Mouse (Mus musculus) liver, embryonic 14.5 days (tissue): Measurements from ENCODE around the gene Bcr. TPM values are rescaled to one million over a fixed set of nuclear protein-coding genes. Genes with fewer than 3 reads are reported as not detected.

Source experiments
- ATAC-seq: fragments of 200-750 bp; cut with Nextera tagmentation; 2 replicates; pipeline ENCODE4 v1.8.0; 2017; ENCODE audit warnings: moderate number of reproducible peaks, mild to moderate bottlenecking, moderate library complexity; ENCODE audit not compliant: insufficient read depth
- DNase-seq, 3 experiments: peaks; one replicate each; pipeline ENCODE4 v3.0.0-alpha.2; 2012 to 2013; ENCODE audit warnings: low read depth in 3 of 3, low spot score in 3 of 3
- H3K27ac ChIP-seq: fragments of 300-500 bp; sonication (generic); 2 replicates; pipeline ENCODE4 v1.5.1; 2014; ENCODE audit warnings: moderate library complexity, mild to moderate bottlenecking, control low read depth, inconsistent platforms
- H3K27me3 ChIP-seq: fragments of 300-500 bp; sonication (generic); 2 replicates; pipeline ENCODE4 v1.6.1; 2014; ENCODE audit warnings: mild to moderate bottlenecking, low read length, moderate library complexity; ENCODE audit not compliant: control insufficient read depth, insufficient read depth
- H3K36me3 ChIP-seq: fragments of 300-500 bp; sonication (generic); replicated peaks from 2 replicates; pipeline ENCODE4 v1.6.1; 2014; ENCODE audit warnings: low read depth; ENCODE audit not compliant: control insufficient read depth, insufficient read depth
- H3K4me1 ChIP-seq, 2 experiments: fragments of 200-500 bp in 1 of 2; fragments of 300-500 bp in 1 of 2; sonication (generic) in 1 of 2; replicated peaks; 2 replicates each; pipeline ENCODE4 v1.6.1; 2012 to 2014; ENCODE audit warnings: antibody characterized with exemption in 1 of 2, inconsistent platforms in 1 of 2, low read length in 1 of 2; ENCODE audit not compliant: control insufficient read depth in 2 of 2, insufficient read depth in 2 of 2
- H3K4me2 ChIP-seq: fragments of 300-500 bp; sonication (generic); 2 replicates; pipeline ENCODE4 v1.6.1; 2014; ENCODE audit warnings: low read depth, mild to moderate bottlenecking, control low read depth, moderate library complexity
- H3K4me3 ChIP-seq, 2 experiments: fragments of 200-500 bp in 1 of 2; fragments of 300-500 bp in 1 of 2; sonication (generic) in 1 of 2; 2 replicates each; pipeline ENCODE4 v1.5.1; 2012 to 2014; ENCODE audit warnings: low read depth in 2 of 2, low read length in 2 of 2, mild to moderate bottlenecking in 2 of 2, control low read depth in 1 of 2, inconsistent platforms in 1 of 2, moderate library complexity in 1 of 2; ENCODE audit not compliant: insufficient read depth in 1 of 2
- H3K9ac ChIP-seq: fragments of 300-500 bp; sonication (generic); replicated peaks from 2 replicates; pipeline ENCODE4 v1.6.1; 2014; ENCODE audit warnings: mild to moderate bottlenecking, control low read depth, moderate library complexity
- H3K9me3 ChIP-seq: fragments of 300-500 bp; sonication (generic); 2 replicates; pipeline ENCODE4 v1.6.1; 2016; ENCODE audit warnings: low read length, mixed read lengths; ENCODE audit not compliant: control insufficient read depth
- CTCF ChIP-seq: IDR thresholded peaks from 2 replicates; pipeline ENCODE4 v1.5.1; 2016; ENCODE audit warnings: antibody characterized with exemption, low read depth, control low read depth
- EP300 ChIP-seq: IDR thresholded peaks from 2 replicates; pipeline ENCODE4 v1.6.1; 2016; ENCODE audit warnings: antibody characterized with exemption, low read depth
- WGBS: fragments of 180-500 bp; shearing (Covaris S2); extraction: QIAGEN DNeasy Blood & Tissue Kit; methylation state at CpG from one replicate; pipeline ENCODE4 v1.1.7; 2014; ENCODE audit not compliant: insufficient replicate concordance; 5-methylcytosine and 5-hydroxymethylcytosine counted together
- polyA plus RNA-seq, 2 experiments: library from polyadenylated mRNA; depleted of rRNA in 1 of 2; stranded (reverse) in 1 of 2; unstranded in 1 of 2; fragments of >200 nt; fragmentation: Nextera tagmentation in 1 of 2; extraction: Ambion mirVana in 1 of 2; gene quantifications; 2 replicates each; pipeline versions ENCODE4 v1.2.1 to v1.2.3; 2012 to 2014

Gene Bcr
- polyA plus RNA-seq, 2 experiments, result 0.85 to 3.5 TPM

DNA sequence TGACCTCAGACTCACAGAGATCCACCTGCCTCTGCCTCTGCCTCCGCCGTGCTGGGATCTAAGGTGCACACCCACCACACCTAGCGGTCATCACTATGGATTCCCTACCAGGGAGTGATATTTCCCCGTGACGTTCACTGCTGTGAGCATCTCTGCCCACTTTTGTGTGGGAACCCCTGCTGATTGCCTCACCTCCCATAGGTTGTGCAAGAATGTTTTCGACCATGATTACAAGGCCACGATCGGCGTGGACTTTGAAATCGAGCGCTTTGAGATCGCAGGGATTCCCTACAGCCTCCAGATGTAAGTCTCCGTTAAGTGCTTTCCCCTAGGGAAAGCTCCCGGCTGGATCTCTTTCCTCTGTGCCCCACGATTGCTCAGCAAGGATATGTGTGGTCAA, 14.6 kb upstream of the Bcr start:
- Histone ChIP-seq H3K36me3 (no peaks in the 10 kb centered on the region), H3K9me3 (no peaks in the 10 kb centered on the region), H3K4me2 (no peak overlapping the region), H3K4me3 (no peak overlapping the region), H3K27me3 (no peaks in the 10 kb centered on the region), H3K9ac (no peak overlapping the region), H3K4me1 (peaks cover 0 to 18% of the 10 kb centered on the region in 2 experiments; a peak in 2 of 4 replicates), H3K27ac (no peak overlapping the region)
- ATAC-seq (no peak), DNase-seq (no peak)
- no peak for TF ChIP-seq CTCF
- no peak for TF ChIP-seq EP300
- WGBS, result 68% methylated on average over 15 of the region's 15 CpGs

- peaks cover 0 to 22% of the 10 kb centered on the region in 2 experiments; a peak in 2 of 4 replicates for H3K4me1 ChIP-seq
- ATAC-seq, result no peak
- no peak for DNase-seq
- no peak overlapping the region for H3K9ac ChIP-seq
- no peaks in the 10 kb centered on the region for H3K9me3 ChIP-seq
- H3K27ac ChIP-seq, result no peak overlapping the region
- no peak overlapping the region for H3K4me2 ChIP-seq
- TF ChIP-seq CTCF (no peak), EP300 (no peak)
- no peak overlapping the region for H3K4me3 ChIP-seq
- 74% methylated on average over 7 of the region's 7 CpGs for WGBS
- H3K36me3 ChIP-seq, result no peaks in the 10 kb centered on the region
- H3K27me3 ChIP-seq, result no peaks in the 10 kb centered on the region
These were observed 11.7 kb upstream of the Bcr start for GRCm38 (mm10) chr10:75048711-75049110.

- Histone ChIP-seq H3K9me3 (no peaks in the 10 kb centered on the region), H3K27ac (no peak overlapping the region), H3K4me2 (no peak overlapping the region), H3K4me1 (peaks cover 2 to 20% of the 10 kb centered on the region in 2 experiments; a peak in 3 of 4 replicates), H3K36me3 (no peaks in the 10 kb centered on the region), H3K9ac (no peak overlapping the region), H3K4me3 (no peak overlapping the region), H3K27me3 (no peaks in the 10 kb centered on the region)
- no peak for ATAC-seq
- no peak for DNase-seq
- WGBS, result 77% methylated on average over 21 of the region's 21 CpGs
- TF ChIP-seq CTCF (no peak), EP300 (no peak)
These were observed 8.9 kb upstream of the Bcr start for GRCm38 (mm10) chr10:75051364-75052074.

DNA sequence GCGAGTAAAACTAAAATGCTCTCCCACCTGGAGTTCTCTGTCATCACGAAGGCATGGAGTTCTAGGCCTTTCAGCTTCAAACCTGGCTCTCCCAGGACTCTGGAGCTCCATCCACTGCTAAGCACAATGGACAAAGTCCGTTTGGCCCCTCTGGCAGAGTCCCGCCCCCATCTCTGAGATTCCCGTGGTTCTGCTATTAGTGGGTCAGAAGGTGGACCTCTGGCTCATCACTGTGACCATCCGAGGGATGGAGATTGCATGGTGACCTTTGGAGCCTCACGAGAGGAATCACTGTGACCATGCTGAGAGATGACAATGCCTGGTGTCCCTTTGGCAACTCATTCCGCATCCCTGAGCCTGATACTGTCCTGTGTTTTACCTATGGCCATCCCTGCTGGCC, 7.5 kb upstream of the Bcr start:
- no peak overlapping the region for H3K4me2 ChIP-seq
- no peak overlapping the region for H3K27ac ChIP-seq
- H3K4me3 ChIP-seq, result no peak overlapping the region
- H3K4me1 ChIP-seq, result peaks cover 2 to 30% of the 10 kb centered on the region in 2 experiments; a peak in 3 of 4 replicates
- TF ChIP-seq EP300, result no peak
- no peak for TF ChIP-seq CTCF
- no peaks in the 10 kb centered on the region for H3K9me3 ChIP-seq
- no peak overlapping the region for H3K9ac ChIP-seq
- ATAC-seq (peak; percentile 11; the same call in 1 of the 2 replicates), DNase-seq (no peak)
- no peaks in the 10 kb centered on the region for H3K36me3 ChIP-seq
- H3K27me3 ChIP-seq, result no peaks in the 10 kb centered on the region
- 57% methylated on average over 8 of the region's 8 CpGs for WGBS

DNA sequence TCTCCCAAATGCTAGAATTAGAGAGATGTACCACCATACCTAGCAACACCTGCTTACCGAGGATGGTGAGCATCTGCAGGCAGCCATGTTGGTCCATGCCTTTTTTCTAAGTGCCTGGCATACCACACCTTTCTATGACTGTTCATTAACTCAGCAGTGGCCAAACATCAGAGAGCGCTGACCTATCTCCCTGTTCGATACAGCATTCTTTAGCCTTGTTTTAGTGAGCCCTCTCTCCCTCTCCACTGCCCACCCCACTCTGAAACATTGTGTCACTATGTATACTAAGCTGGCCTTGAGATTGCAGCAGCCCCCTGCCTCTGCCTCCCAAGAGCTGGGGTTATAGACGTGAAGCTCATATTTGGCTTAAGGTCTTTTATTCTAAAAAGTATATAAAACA, 6.7 kb upstream of the Bcr start:
- no peak for DNase-seq
- no peaks in the 10 kb centered on the region for H3K9me3 ChIP-seq
- H3K4me1 ChIP-seq, result peaks cover 2 to 33% of the 10 kb centered on the region in 2 experiments; a peak in 3 of 4 replicates
- TF ChIP-seq EP300 (no peak), CTCF (no peak)
- no peak overlapping the region for H3K27ac ChIP-seq
- no peak overlapping the region for H3K4me2 ChIP-seq
- 67% methylated on average over 4 of the region's 4 CpGs for WGBS
- H3K36me3 ChIP-seq, result no peaks in the 10 kb centered on the region
- H3K9ac ChIP-seq, result no peak overlapping the region
- no peak overlapping the region for H3K4me3 ChIP-seq
- peak; percentile 40; the same call in 1 of the 2 replicates for ATAC-seq
- H3K27me3 ChIP-seq, result no peaks in the 10 kb centered on the region
